Mouse (Mus musculus): ENCODE results near the gene Sycp2. TPM values are rescaled to one million over a fixed set of nuclear protein-coding genes. Genes with fewer than 3 reads are reported as not detected.

Gene Sycp2
- polyA plus RNA-seq, 1 experiment from 2014 or later = 0.20 TPM

GRCm38 (mm10) chr2:178416970-178417369 lies 9.5 kb upstream of the Sycp2 start:
- no peak overlapping the region for H3K27ac ChIP-seq (ENCODE audit: low read length)
- peak overlapping the region; percentile 30; the same call in 1 of the 2 replicates for H3K4me2 ChIP-seq (ENCODE audit: low read depth, low read length)
- 61% methylated on average over 4 of the region's 4 CpGs for WGBS

GRCm38 (mm10) chr2:178416427-178416826 lies 8.9 kb upstream of the Sycp2 start:
- Histone ChIP-seq H3K9me3 (replicated peaks; ENCODE audit: control insufficient read depth, low read length) (peaks cover 7% of the 10 kb centered on the region), H3K9ac (ENCODE audit: low read length) (peak overlapping the region; percentile 43; the same call in 1 of the 2 replicates), H3K4me2 (ENCODE audit: low read depth, low read length) (peak overlapping the region; percentile 30), H3K4me3 (ENCODE audit: low read length) (peak overlapping the region; percentile 20; the same call in 1 of the 2 replicates), H3K27ac (ENCODE audit: low read length) (no peak overlapping the region; the same call in 1 of the 2 replicates), H3K36me3 (ENCODE audit: control insufficient read depth, insufficient read depth) (peaks cover 19% of the 10 kb centered on the region), H3K4me1 (ENCODE audit: control insufficient read depth, insufficient read depth, low read length) (peaks cover 34% of the 10 kb centered on the region), H3K27me3 (ENCODE audit: control insufficient read depth, insufficient read depth, low read length) (0 out of 2 replicates have a peak, but pooled peaks cover 2% of the 10 kb centered on the region)
- ATAC-seq (replicated peaks; ENCODE audit: extremely low read depth, insufficient read depth, low FRiP score) = no peak
- 27% methylated on average over 13 of the region's 13 CpGs for WGBS

More at GRCm38 (mm10) chr2:178416970-178417369, 9.5 kb upstream of the Sycp2 start:
- no peak for ATAC-seq (replicated peaks; ENCODE audit: extremely low read depth, insufficient read depth, low FRiP score)
- H3K9me3 ChIP-seq (replicated peaks; ENCODE audit: control insufficient read depth, low read length) = peaks cover 7% of the 10 kb centered on the region
- H3K4me1 ChIP-seq (ENCODE audit: control insufficient read depth, insufficient read depth, low read length) = peaks cover 38% of the 10 kb centered on the region
- no peak overlapping the region for H3K9ac ChIP-seq (ENCODE audit: low read length)
- 0 out of 2 replicates have a peak, but pooled peaks cover 2% of the 10 kb centered on the region for H3K27me3 ChIP-seq (ENCODE audit: control insufficient read depth, insufficient read depth, low read length)
- H3K36me3 ChIP-seq (ENCODE audit: control insufficient read depth, insufficient read depth) = peaks cover 19% of the 10 kb centered on the region
- H3K4me3 ChIP-seq (ENCODE audit: low read length) = no peak overlapping the region

GRCm38 (mm10) chr2:178415150-178415448 lies 7.6 kb upstream of the Sycp2 start:
- peaks cover 30% of the 10 kb centered on the region for H3K4me1 ChIP-seq (ENCODE audit: control insufficient read depth, insufficient read depth, low read length)
- H3K4me2 ChIP-seq (ENCODE audit: low read depth, low read length) = peak overlapping the region; percentile 99
- WGBS = 37% methylated on average over 3 of the region's 3 CpGs
- H3K4me3 ChIP-seq (ENCODE audit: low read length) = peak overlapping the region; percentile 58
- H3K27me3 ChIP-seq (ENCODE audit: control insufficient read depth, insufficient read depth, low read length) = 0 out of 2 replicates have a peak, but pooled peaks cover 2% of the 10 kb centered on the region
- peaks cover 19% of the 10 kb centered on the region for H3K36me3 ChIP-seq (ENCODE audit: control insufficient read depth, insufficient read depth)
- no peak for ATAC-seq (replicated peaks; ENCODE audit: extremely low read depth, insufficient read depth, low FRiP score)
- peak overlapping the region; percentile 92 for H3K27ac ChIP-seq (ENCODE audit: low read length)
- H3K9me3 ChIP-seq (replicated peaks; ENCODE audit: control insufficient read depth, low read length) = peaks cover 7% of the 10 kb centered on the region
- peak overlapping the region; percentile 85 for H3K9ac ChIP-seq (ENCODE audit: low read length)

- peaks cover 7% of the 10 kb centered on the region for H3K9me3 ChIP-seq (replicated peaks; ENCODE audit: control insufficient read depth, low read length)
- H3K4me1 ChIP-seq (ENCODE audit: control insufficient read depth, insufficient read depth, low read length) = peaks cover 34% of the 10 kb centered on the region
- H3K27me3 ChIP-seq (ENCODE audit: control insufficient read depth, insufficient read depth, low read length) = 0 out of 2 replicates have a peak, but pooled peaks cover 2% of the 10 kb centered on the region
- peak; percentile 64 for ATAC-seq (replicated peaks; ENCODE audit: extremely low read depth, insufficient read depth, low FRiP score)
- H3K27ac ChIP-seq (ENCODE audit: low read length) = peak within 1 kb of the TSS; percentile 92
- under 1% methylated on average over 71 of the region's 74 CpGs for WGBS
- H3K9ac ChIP-seq (ENCODE audit: low read length) = peak within 1 kb of the TSS; percentile 85
- peak within 1 kb of the TSS; percentile 58 for H3K4me3 ChIP-seq (ENCODE audit: low read length)
- H3K4me2 ChIP-seq (ENCODE audit: low read depth, low read length) = peak within 1 kb of the TSS; percentile 99
- peaks cover 17% of the 10 kb centered on the region for H3K36me3 ChIP-seq (ENCODE audit: control insufficient read depth, insufficient read depth)
These were observed 7.0 kb upstream of the Sycp2 start, which contains the start of the genes Ppp1r3d and Fam217b for GRCm38 (mm10) chr2:178414261-178415149. Gene Ppp1r3d, minus strand, starts transcription at chr2:178414472. Gene Fam217b, plus strand, starts transcription at chr2:178414524.

GRCm38 (mm10) chr2:178413481-178414260 lies 6.2 kb upstream of the Sycp2 start:
- Histone ChIP-seq H3K4me1 (ENCODE audit: control insufficient read depth, insufficient read depth, low read length) (peaks cover 34% of the 10 kb centered on the region), H3K27ac (ENCODE audit: low read length) (peak overlapping the region; percentile 92), H3K36me3 (ENCODE audit: control insufficient read depth, insufficient read depth) (peaks cover 10% of the 10 kb centered on the region), H3K27me3 (ENCODE audit: control insufficient read depth, insufficient read depth, low read length) (0 out of 2 replicates have a peak, but pooled peaks cover 2% of the 10 kb centered on the region), H3K9me3 (replicated peaks; ENCODE audit: control insufficient read depth, low read length) (peaks cover 7% of the 10 kb centered on the region), H3K4me3 (ENCODE audit: low read length) (peak overlapping the region; percentile 58), H3K4me2 (ENCODE audit: low read depth, low read length) (peak overlapping the region; percentile 99), H3K9ac (ENCODE audit: low read length) (peak overlapping the region; percentile 85)
- WGBS = 8% methylated on average over 75 of the region's 75 CpGs
- no peak; the same call in 1 of the 2 replicates for ATAC-seq (replicated peaks; ENCODE audit: extremely low read depth, insufficient read depth, low FRiP score)

GRCm38 (mm10) chr2:178413081-178413480 lies 5.6 kb upstream of the Sycp2 start:
- 37% methylated on average over 13 of the region's 13 CpGs for WGBS
- Histone ChIP-seq H3K4me2 (ENCODE audit: low read depth, low read length) (peak overlapping the region; percentile 99), H3K36me3 (ENCODE audit: control insufficient read depth, insufficient read depth) (peaks cover 4% of the 10 kb centered on the region), H3K27me3 (ENCODE audit: control insufficient read depth, insufficient read depth, low read length) (0 out of 2 replicates have a peak, but pooled peaks cover 2% of the 10 kb centered on the region), H3K4me1 (ENCODE audit: control insufficient read depth, insufficient read depth, low read length) (peaks cover 34% of the 10 kb centered on the region), H3K9me3 (replicated peaks; ENCODE audit: control insufficient read depth, low read length) (peaks cover 3% of the 10 kb centered on the region), H3K9ac (ENCODE audit: low read length) (peak overlapping the region; percentile 85), H3K27ac (ENCODE audit: low read length) (peak overlapping the region; percentile 92), H3K4me3 (ENCODE audit: low read length) (peak overlapping the region; percentile 58)
- no peak for ATAC-seq (replicated peaks; ENCODE audit: extremely low read depth, insufficient read depth, low FRiP score)

- WGBS = 14% methylated on average over 6 of the region's 6 CpGs
- peak overlapping the region; percentile 85 for H3K9ac ChIP-seq (ENCODE audit: low read length)
- H3K36me3 ChIP-seq (ENCODE audit: control insufficient read depth, insufficient read depth) = no peaks in the 10 kb centered on the region
- ATAC-seq (replicated peaks; ENCODE audit: extremely low read depth, insufficient read depth, low FRiP score) = peak; percentile 62
- no peaks in the 10 kb centered on the region; the same call in 1 of the 2 replicates for H3K9me3 ChIP-seq (replicated peaks; ENCODE audit: control insufficient read depth, low read length)
- H3K27me3 ChIP-seq (ENCODE audit: control insufficient read depth, insufficient read depth, low read length) = 0 out of 2 replicates have a peak, but pooled peaks cover 2% of the 10 kb centered on the region
- H3K4me1 ChIP-seq (ENCODE audit: control insufficient read depth, insufficient read depth, low read length) = peaks cover 34% of the 10 kb centered on the region
- peak overlapping the region; percentile 99 for H3K4me2 ChIP-seq (ENCODE audit: low read depth, low read length)
- H3K27ac ChIP-seq (ENCODE audit: low read length) = peak overlapping the region; percentile 92
- peak overlapping the region; percentile 58 for H3K4me3 ChIP-seq (ENCODE audit: low read length)
These were observed 5.1 kb upstream of the Sycp2 start for GRCm38 (mm10) chr2:178412598-178412997.

GRCm38 (mm10) chr2:178410286-178410685 lies 2.8 kb upstream of the Sycp2 start:
- Histone ChIP-seq H3K27me3 (ENCODE audit: control insufficient read depth, insufficient read depth, low read length) (0 out of 2 replicates have a peak, but pooled peaks cover 2% of the 10 kb centered on the region), H3K36me3 (ENCODE audit: control insufficient read depth, insufficient read depth) (no peaks in the 10 kb centered on the region), H3K4me3 (ENCODE audit: low read length) (no peak overlapping the region), H3K9ac (ENCODE audit: low read length) (no peak overlapping the region), H3K4me2 (ENCODE audit: low read depth, low read length) (no peak overlapping the region), H3K4me1 (ENCODE audit: control insufficient read depth, insufficient read depth, low read length) (peaks cover 22% of the 10 kb centered on the region), H3K27ac (ENCODE audit: low read length) (no peak overlapping the region), H3K9me3 (replicated peaks; ENCODE audit: control insufficient read depth, low read length) (no peaks in the 10 kb centered on the region; the same call in 1 of the 2 replicates)
- ATAC-seq (replicated peaks; ENCODE audit: extremely low read depth, insufficient read depth, low FRiP score) = no peak
- WGBS = 71% methylated on average over 6 of the region's 6 CpGs

Measured in heart, embryonic 16.5 days (tissue).